Mouse (Mus musculus) urinary bladder, postnatal 36 days (tissue): Measurements from ENCODE around the gene Myt1.

ENCODE experiments used
- DNase-seq, 2 experiments: peaks; one replicate each; pipeline ENCODE4 v3.0.0; 2022; ENCODE audit warnings: low spot score in 2 of 2, mixed read lengths in 1 of 2

Gene Myt1

GRCm38 (mm10) chr2:181763006-181763830 is at the start of gene Myt1:
Gene Myt1, plus strand, starts transcription at chr2:181763332.
- DNase-seq, result no peak

- no peak for DNase-seq
Measured at GRCm38 (mm10) chr2:181713749-181714148, 49.4 kb upstream of the Myt1 start.

- no peak for DNase-seq
Measured at GRCm38 (mm10) chr2:181714903-181715326, 48.2 kb upstream of the Myt1 start, which contains the start of gene Oprl1. Gene Oprl1, plus strand, starts transcription at chr2:181715016.

- DNase-seq, result no peak
Measured at GRCm38 (mm10) chr2:181715382-181715781, 47.8 kb upstream of the Myt1 start.

- no peak for DNase-seq
Measured at GRCm38 (mm10) chr2:181716991-181717390, 46.1 kb upstream of the Myt1 start.

GRCm38 (mm10) chr2:181720061-181720460 is 43.1 kb upstream of the Myt1 start:
- no peak for DNase-seq

- DNase-seq, result no peak
Measured at GRCm38 (mm10) chr2:181721200-181721599, 41.9 kb upstream of the Myt1 start.

GRCm38 (mm10) chr2:181722213-181722612 is 40.9 kb upstream of the Myt1 start:
- DNase-seq, result no peak

- no peak for DNase-seq
Measured at GRCm38 (mm10) chr2:181727659-181728262, 35.4 kb upstream of the Myt1 start.

- no peak for DNase-seq
Measured at GRCm38 (mm10) chr2:181730051-181730450, 33.1 kb upstream of the Myt1 start.

GRCm38 (mm10) chr2:181752626-181753025 is 10.5 kb upstream of the Myt1 start:
- DNase-seq, result no peak

GRCm38 (mm10) chr2:181758147-181758725 is 4.9 kb upstream of the Myt1 start:
- DNase-seq, result no peak

GRCm38 (mm10) chr2:181759041-181759440 is 4.1 kb upstream of the Myt1 start:
- DNase-seq, result no peak

GRCm38 (mm10) chr2:181763886-181764527 is 875 bp downstream of the Myt1 start:
- no peak for DNase-seq

- peak in 1 of 2 experiments; percentile 2 for DNase-seq
Measured at GRCm38 (mm10) chr2:181764600-181764999, 1.5 kb downstream of the Myt1 start.

- DNase-seq, result no peak
Measured at GRCm38 (mm10) chr2:181765251-181765650, 2.1 kb downstream of the Myt1 start.

- DNase-seq, result no peak
Measured at GRCm38 (mm10) chr2:181766672-181767557, 3.8 kb downstream of the Myt1 start.

GRCm38 (mm10) chr2:181768451-181768850 is 5.3 kb downstream of the Myt1 start:
- DNase-seq, result no peak

- no peak for DNase-seq
Measured at GRCm38 (mm10) chr2:181769397-181769796, 6.3 kb downstream of the Myt1 start.

- DNase-seq, result no peak
Measured at GRCm38 (mm10) chr2:181773203-181773602, 10.1 kb downstream of the Myt1 start.

GRCm38 (mm10) chr2:181775786-181776185 is 12.7 kb downstream of the Myt1 start:
- DNase-seq, result no peak
